Comparison of ENCODE assay signal across 10 mouse cellular contexts in the genomic region with DNA sequence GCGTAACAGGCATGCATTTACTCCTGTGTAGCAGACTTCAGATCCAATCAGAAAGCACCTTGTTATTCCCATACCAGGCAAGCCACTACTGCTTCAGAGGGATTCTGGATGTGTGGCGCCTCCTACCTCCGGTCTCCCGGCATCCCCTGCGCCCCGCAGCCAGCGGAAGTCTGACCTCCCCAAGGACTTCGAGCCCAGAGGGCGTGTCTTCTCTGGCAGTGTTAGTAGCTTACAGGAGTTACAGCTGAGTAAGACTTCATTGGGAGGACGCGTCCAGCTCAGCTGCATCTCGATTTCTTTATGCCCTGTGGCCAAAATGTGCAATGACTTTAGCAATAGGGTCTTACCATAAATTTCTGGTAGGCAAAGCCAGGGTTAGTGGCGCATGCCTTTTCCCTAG. TPM values are rescaled to one million over a fixed set of nuclear protein-coding genes. Genes with fewer than 3 reads are reported as not detected.
DNase-seq lines count a peak whose midpoint lies in the region; ATAC-seq and TF ChIP-seq lines count a peak whose summit lies in the region.
"Had no signal": no experiment of that assay in that cellular context is flagged by ENCODE, and none has a peak within 500 bp of the region (broad histone marks: within the 10 kb centered on the region; RNA-seq: fewer than 3 reads in every experiment).

No protein-coding gene starts in this region.

- H3K4me1 ChIP-seq in E14TG2a.4 (replicated peaks; ENCODE audit: low read depth, low read length) = peaks cover 14% of the 10 kb centered on the region
- peaks cover 8% of the 10 kb centered on the region; the same call in 1 of the 2 replicates for H3K4me1 ChIP-seq in brown adipose tissue, adult 24 weeks (ENCODE audit: control insufficient read depth, insufficient read depth, insufficient read length, low read length)
- peaks cover 29% of the 10 kb centered on the region; the same call in 1 of the 2 replicates for H3K4me1 ChIP-seq in liver, embryonic 12.5 days
- no peaks in the 10 kb centered on the region for H3K4me1 ChIP-seq in hindbrain, embryonic 16.5 days (ENCODE audit: control insufficient read depth, insufficient read depth, low read depth, low read length)
- no peaks in the 10 kb centered on the region for H3K4me1 ChIP-seq in forebrain, embryonic 14.5 days (ENCODE audit: control insufficient read depth, insufficient read depth, low read length)

- peak; percentile 37; the same call in 1 of the 2 replicates for ATAC-seq in liver, embryonic 12.5 days
- ATAC-seq in hindbrain, embryonic 16.5 days = no peak
- ATAC-seq in forebrain, embryonic 14.5 days = no peak

- H3K36me3 ChIP-seq in E14TG2a.4 (ENCODE audit: insufficient read depth, low read length) = no peaks in the 10 kb centered on the region
- H3K36me3 ChIP-seq in liver, embryonic 12.5 days = no peaks in the 10 kb centered on the region
- no peaks in the 10 kb centered on the region for H3K36me3 ChIP-seq in hindbrain, embryonic 16.5 days (ENCODE audit: control insufficient read depth, insufficient read depth, low read length)
- H3K36me3 ChIP-seq in forebrain, embryonic 14.5 days (ENCODE audit: control insufficient read depth, insufficient read depth, low read length) = no peaks in the 10 kb centered on the region
- H3K36me3 ChIP-seq: embryonic facial prominence, embryonic 15.5 days; heart, embryonic 13.5 days had no signal

- no peak overlapping the region for H3K27ac ChIP-seq in brown adipose tissue, adult 24 weeks (replicated peaks; ENCODE audit: low read depth, low read length)
- H3K27ac ChIP-seq in liver, embryonic 12.5 days = no peak overlapping the region
- H3K27ac ChIP-seq in hindbrain, embryonic 16.5 days (ENCODE audit: low read depth, low read length) = no peak overlapping the region
- H3K27ac ChIP-seq in forebrain, embryonic 14.5 days (ENCODE audit: low read depth, low read length) = no peak overlapping the region
- H3K27ac ChIP-seq: embryonic facial prominence, embryonic 15.5 days; heart, embryonic 13.5 days had no signal

- no peaks in the 10 kb centered on the region for H3K9me3 ChIP-seq in E14TG2a.4 (ENCODE audit: low read length)
- no peaks in the 10 kb centered on the region for H3K9me3 ChIP-seq in liver, embryonic 12.5 days (replicated peaks)
- no peaks in the 10 kb centered on the region for H3K9me3 ChIP-seq in hindbrain, embryonic 16.5 days (ENCODE audit: control insufficient read depth, low read length)
- H3K9me3 ChIP-seq in forebrain, embryonic 14.5 days (replicated peaks; ENCODE audit: control insufficient read depth, low read length) = no peaks in the 10 kb centered on the region
- H3K9me3 ChIP-seq: embryonic facial prominence, embryonic 15.5 days; heart, embryonic 13.5 days had no signal

- DNase-seq in gastrocnemius, postnatal 10 days = peak; percentile 26
- DNase-seq in gastrocnemius, postnatal 4 days (ENCODE audit: low spot score in 2 of 2) = no peak
- DNase-seq in retina, embryonic 14.5 days (ENCODE audit: low spot score) = no peak
- DNase-seq in forebrain, embryonic 14.5 days (ENCODE audit: low spot score) = no peak

- 52% methylated on average over 13 of the region's 13 CpGs for WGBS in liver, embryonic 12.5 days (ENCODE audit: insufficient replicate concordance)
- WGBS in hindbrain, embryonic 16.5 days = 69% methylated on average over 13 of the region's 13 CpGs
- WGBS in forebrain, embryonic 14.5 days = 76% methylated on average over 13 of the region's 13 CpGs

- H3K27me3 ChIP-seq in E14TG2a.4 (ENCODE audit: insufficient read depth, low read length) = no peaks in the 10 kb centered on the region
- 0 out of 2 replicates have a peak, but pooled peaks cover 14% of the 10 kb centered on the region for H3K27me3 ChIP-seq in liver, embryonic 12.5 days (replicated peaks)
- H3K27me3 ChIP-seq in hindbrain, embryonic 16.5 days (replicated peaks; ENCODE audit: control insufficient read depth, insufficient read depth, low read length) = no peaks in the 10 kb centered on the region
- H3K27me3 ChIP-seq in forebrain, embryonic 14.5 days (replicated peaks; ENCODE audit: control insufficient read depth, insufficient read depth, low read length) = no peaks in the 10 kb centered on the region
- H3K27me3 ChIP-seq: embryonic facial prominence, embryonic 15.5 days; heart, embryonic 13.5 days had no signal

- no peak overlapping the region for H3K9ac ChIP-seq in liver, embryonic 12.5 days
- H3K9ac ChIP-seq in hindbrain, embryonic 16.5 days (ENCODE audit: low read depth, low read length) = no peak overlapping the region
- no peak overlapping the region for H3K9ac ChIP-seq in forebrain, embryonic 14.5 days (ENCODE audit: low read length)
- H3K9ac ChIP-seq: embryonic facial prominence, embryonic 15.5 days; heart, embryonic 13.5 days had no signal

- no peak overlapping the region; the same call in 1 of the 2 replicates for H3K4me2 ChIP-seq in liver, embryonic 12.5 days
- no peak overlapping the region for H3K4me2 ChIP-seq in hindbrain, embryonic 16.5 days (ENCODE audit: low read length)
- H3K4me2 ChIP-seq in forebrain, embryonic 14.5 days (ENCODE audit: low read length) = no peak overlapping the region
- H3K4me2 ChIP-seq: embryonic facial prominence, embryonic 15.5 days had no signal

- no peak for TF ChIP-seq CTCF in E14TG2a.4 (conservative IDR thresholded peaks at IDR 0.05; ENCODE audit: low read length)

- H3K4me3 ChIP-seq in E14TG2a.4 (replicated peaks; ENCODE audit: low read length) = peak overlapping the region; percentile 67
- H3K4me3 ChIP-seq in brown adipose tissue, adult 24 weeks (ENCODE audit: insufficient read depth, low read depth, low read length) = 0 out of 2 replicates have a peak overlapping the region, but pooled peaks have one; percentile 2
- H3K4me3 ChIP-seq in liver, embryonic 12.5 days = no peak overlapping the region
- H3K4me3 ChIP-seq in hindbrain, embryonic 16.5 days (ENCODE audit: low read length) = no peak overlapping the region
- no peak overlapping the region for H3K4me3 ChIP-seq in forebrain, embryonic 14.5 days (ENCODE audit: low read depth, low read length)
- H3K4me3 ChIP-seq: embryonic facial prominence, embryonic 15.5 days; heart, embryonic 13.5 days had no signal

RNA-seq across cellular contexts. Expression of gene Socs5, which starts 50.3 kb away (rescaled TPM):
- 10 to 100 TPM; 12.3 to 15.0 TPM for total RNA-seq in gastrocnemius, postnatal 10 days (2021)
- 10 to 100 TPM; 17.5 to 18.2 TPM for total RNA-seq in gastrocnemius, postnatal 4 days (2021)
- 12.3 and 14.0 TPM in 2 replicates for polyA plus RNA-seq in brown adipose tissue, adult 24 weeks (2012; ENCODE audit: insufficient read depth, insufficient read length, missing spikeins)
- 4.8 and 6.0 TPM in 2 replicates for polyA plus RNA-seq in liver, embryonic 12.5 days (2016; fragmentation: Nextera tagmentation; extraction: Ambion mirVana)
- polyA plus RNA-seq in hindbrain, embryonic 16.5 days (2015; fragmentation: Nextera tagmentation; extraction: Ambion mirVana) = 13.1 and 13.2 TPM in 2 replicates
- polyA plus RNA-seq in forebrain, embryonic 14.5 days (2014; fragmentation: Nextera tagmentation; extraction: Ambion mirVana) = 13.2 and 15.4 TPM in 2 replicates

Comparison
In these comparisons a context has a peak if more than half of its experiments do, and no peak if none do; other contexts are left out.
1. H3K4me3 ChIP-seq: peak in E14TG2a.4 (single experiment) and brown adipose tissue, adult 24 weeks (single experiment); none in liver, embryonic 12.5 days (single experiment), hindbrain, embryonic 16.5 days (single experiment) and forebrain, embryonic 14.5 days (single experiment).